Mouse (Mus musculus): ENCODE results near the gene Gm9972. TPM values are rescaled to one million over a fixed set of nuclear protein-coding genes. Genes with fewer than 3 reads are reported as not detected.

Gene Gm9972
- not detected in 2 replicates for total RNA-seq (2014; fragmentation: Nextera tagmentation)
- 0.11 TPM in 1 of 2 replicates, not detected in the other for total RNA-seq (2017)
- polyA plus RNA-seq (2012), result not detected in 2 replicates

DNA sequence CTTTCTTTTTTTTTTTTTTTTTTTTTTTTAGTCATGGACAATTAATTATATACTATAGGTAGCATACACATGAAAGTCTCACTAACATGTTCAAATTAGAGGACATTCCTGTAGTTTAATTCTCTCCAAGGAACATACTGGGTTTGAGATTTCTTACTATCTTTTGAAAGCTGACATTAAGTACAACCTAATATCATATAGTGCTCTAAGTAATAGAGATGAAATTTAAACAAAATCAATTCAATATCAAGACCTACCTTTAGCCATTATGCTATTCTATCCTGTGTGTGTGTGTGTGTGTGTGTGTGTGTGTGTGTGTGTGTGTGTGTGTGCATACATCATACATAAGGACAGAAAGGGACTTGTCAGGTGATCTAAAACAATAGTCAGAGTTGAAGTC is at the start of gene Gm9972:
Gene Gm9972 (plus strand): TSS at position 301 of the 400 bp plus-strand sequence.
- no peaks in the 10 kb centered on the region for H3K9me3 ChIP-seq (replicated peaks)
- ATAC-seq (ENCODE audit: extremely low read depth, insufficient number of reproducible peaks, low FRiP score, poor library complexity, severe bottlenecking) (no peak), DNase-seq (ENCODE audit: low spot score) (no peak)
- TF ChIP-seq GATA2 (IDR thresholded peaks at IDR 0.05; ENCODE audit: borderline replicate concordance, low read depth, low read length) (no peak), TAL1 (conservative IDR thresholded peaks at IDR 0.05; ENCODE audit: low read depth, low read length) (no peak), POLR2AphosphoS5 (IDR thresholded peaks at IDR 0.05; ENCODE audit: insufficient replicate concordance, low read depth, low read length) (no peak), GATA1 (IDR thresholded peaks at IDR 0.05; ENCODE audit: borderline replicate concordance, low read length) (no peak), CTCF (IDR thresholded peaks at IDR 0.05; ENCODE audit: low read depth, low read length) (no peak)
- no peaks in the 10 kb centered on the region for H3K4me1 ChIP-seq (ENCODE audit: insufficient read depth, low read depth, low read length)
- H3K27me3 ChIP-seq (ENCODE audit: insufficient read depth, low read length), result no peaks in the 10 kb centered on the region
- H3K4me3 ChIP-seq (ENCODE audit: low read depth, low read length), result no peak within 1 kb of the TSS
- H3K36me3 ChIP-seq (replicated peaks), result no peaks in the 10 kb centered on the region

DNA sequence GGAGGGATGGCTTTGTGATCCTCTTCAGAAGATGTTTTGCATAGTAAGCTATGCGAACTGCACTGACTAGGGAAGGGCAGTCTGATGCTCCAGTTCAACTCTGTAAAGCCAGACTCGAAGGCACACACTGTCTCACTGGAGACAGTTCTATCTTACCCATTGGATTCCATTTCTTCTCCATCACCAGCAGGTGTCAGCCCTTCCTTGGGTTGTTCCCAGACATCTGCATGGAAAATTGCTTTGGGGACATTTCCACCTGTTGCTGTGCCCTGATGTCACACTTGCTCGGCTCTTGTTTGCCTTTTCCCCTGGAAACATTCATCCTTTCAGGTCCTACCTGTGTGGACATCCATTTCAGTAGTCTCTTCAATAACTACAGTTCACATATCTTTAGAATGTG is 36.4 kb upstream of the Gm9972 start:
- Histone ChIP-seq H3K9me3 (replicated peaks) (0 out of 2 replicates have a peak, but pooled peaks cover 4% of the 10 kb centered on the region), H3K4me1 (ENCODE audit: insufficient read depth, low read depth, low read length) (no peaks in the 10 kb centered on the region), H3K36me3 (replicated peaks) (no peaks in the 10 kb centered on the region), H3K27me3 (ENCODE audit: insufficient read depth, low read length) (no peaks in the 10 kb centered on the region), H3K4me3 (ENCODE audit: low read depth, low read length) (no peak overlapping the region)
- TF ChIP-seq TAL1 (conservative IDR thresholded peaks at IDR 0.05; ENCODE audit: low read depth, low read length), result no peak
- no peak for TF ChIP-seq GATA2 (IDR thresholded peaks at IDR 0.05; ENCODE audit: borderline replicate concordance, low read depth, low read length)
- TF ChIP-seq GATA1 (IDR thresholded peaks at IDR 0.05; ENCODE audit: borderline replicate concordance, low read length), result no peak
- no peak for TF ChIP-seq CTCF (IDR thresholded peaks at IDR 0.05; ENCODE audit: low read depth, low read length)
- TF ChIP-seq POLR2AphosphoS5 (IDR thresholded peaks at IDR 0.05; ENCODE audit: insufficient replicate concordance, low read depth, low read length), result no peak
- no peak for ATAC-seq (ENCODE audit: extremely low read depth, insufficient number of reproducible peaks, low FRiP score, poor library complexity, severe bottlenecking)
- DNase-seq (ENCODE audit: low spot score), result no peak

DNA sequence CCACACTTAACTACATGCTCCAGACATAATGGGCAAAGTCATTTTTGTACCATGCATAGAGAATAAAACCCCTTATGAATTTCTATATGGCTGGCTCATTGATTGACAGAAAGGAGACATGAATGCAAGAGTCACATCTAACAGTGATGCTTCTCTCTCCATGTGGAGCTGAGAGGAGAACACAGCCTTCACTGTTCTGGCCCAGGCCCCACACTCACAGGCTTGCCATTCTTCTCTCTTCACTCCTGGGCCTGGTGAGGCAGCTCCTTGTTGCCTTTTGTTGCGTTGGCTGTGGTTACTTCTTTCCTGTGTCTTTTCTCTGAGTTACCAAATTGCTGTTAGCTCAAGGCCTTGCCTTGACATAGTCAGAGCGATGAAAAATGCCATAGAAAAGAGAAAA is 23.6 kb upstream of the Gm9972 start:
- no peak for DNase-seq (ENCODE audit: low spot score)
- ATAC-seq (ENCODE audit: extremely low read depth, insufficient number of reproducible peaks, low FRiP score, poor library complexity, severe bottlenecking), result no peak
- Histone ChIP-seq H3K4me1 (ENCODE audit: insufficient read depth, low read depth, low read length) (no peaks in the 10 kb centered on the region), H3K27me3 (ENCODE audit: insufficient read depth, low read length) (no peaks in the 10 kb centered on the region), H3K36me3 (replicated peaks) (no peaks in the 10 kb centered on the region), H3K4me3 (ENCODE audit: low read depth, low read length) (no peak overlapping the region), H3K9me3 (replicated peaks) (no peaks in the 10 kb centered on the region)
- TF ChIP-seq TAL1 (conservative IDR thresholded peaks at IDR 0.05; ENCODE audit: low read depth, low read length) (no peak), GATA2 (IDR thresholded peaks at IDR 0.05; ENCODE audit: borderline replicate concordance, low read depth, low read length) (no peak), POLR2AphosphoS5 (IDR thresholded peaks at IDR 0.05; ENCODE audit: insufficient replicate concordance, low read depth, low read length) (no peak), GATA1 (IDR thresholded peaks at IDR 0.05; ENCODE audit: borderline replicate concordance, low read length) (no peak), CTCF (IDR thresholded peaks at IDR 0.05; ENCODE audit: low read depth, low read length) (no peak)

DNA sequence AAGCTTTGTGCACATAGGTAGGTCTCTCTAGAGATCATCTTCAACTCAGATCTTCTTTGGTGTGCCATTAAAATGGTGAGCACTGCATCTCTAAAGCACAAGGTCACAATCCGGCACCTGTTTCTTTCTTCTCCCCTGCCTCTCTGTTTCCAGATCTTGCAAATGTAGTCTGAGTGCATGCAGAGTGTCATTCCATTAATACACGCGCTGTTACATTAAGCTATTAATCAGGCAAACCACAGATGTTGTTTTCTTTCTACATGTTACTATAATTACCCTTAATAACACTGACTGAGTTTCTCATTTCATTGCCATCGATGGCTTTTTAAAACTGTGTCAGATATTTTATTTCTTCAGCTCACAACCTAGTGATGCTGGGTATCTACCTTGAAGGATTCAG is 22.6 kb upstream of the Gm9972 start:
- H3K4me3 ChIP-seq (ENCODE audit: low read depth, low read length), result no peak overlapping the region
- H3K36me3 ChIP-seq (replicated peaks), result no peaks in the 10 kb centered on the region
- ATAC-seq (ENCODE audit: extremely low read depth, insufficient number of reproducible peaks, low FRiP score, poor library complexity, severe bottlenecking), result no peak
- TF ChIP-seq GATA2 (IDR thresholded peaks at IDR 0.05; ENCODE audit: borderline replicate concordance, low read depth, low read length) (no peak), POLR2AphosphoS5 (IDR thresholded peaks at IDR 0.05; ENCODE audit: insufficient replicate concordance, low read depth, low read length) (no peak), TAL1 (conservative IDR thresholded peaks at IDR 0.05; ENCODE audit: low read depth, low read length) (no peak), GATA1 (IDR thresholded peaks at IDR 0.05; ENCODE audit: borderline replicate concordance, low read length) (no peak), CTCF (IDR thresholded peaks at IDR 0.05; ENCODE audit: low read depth, low read length) (no peak)
- no peak for DNase-seq (ENCODE audit: low spot score)
- no peaks in the 10 kb centered on the region for H3K9me3 ChIP-seq (replicated peaks)
- no peaks in the 10 kb centered on the region for H3K27me3 ChIP-seq (ENCODE audit: insufficient read depth, low read length)
- H3K4me1 ChIP-seq (ENCODE audit: insufficient read depth, low read depth, low read length), result no peaks in the 10 kb centered on the region

DNA sequence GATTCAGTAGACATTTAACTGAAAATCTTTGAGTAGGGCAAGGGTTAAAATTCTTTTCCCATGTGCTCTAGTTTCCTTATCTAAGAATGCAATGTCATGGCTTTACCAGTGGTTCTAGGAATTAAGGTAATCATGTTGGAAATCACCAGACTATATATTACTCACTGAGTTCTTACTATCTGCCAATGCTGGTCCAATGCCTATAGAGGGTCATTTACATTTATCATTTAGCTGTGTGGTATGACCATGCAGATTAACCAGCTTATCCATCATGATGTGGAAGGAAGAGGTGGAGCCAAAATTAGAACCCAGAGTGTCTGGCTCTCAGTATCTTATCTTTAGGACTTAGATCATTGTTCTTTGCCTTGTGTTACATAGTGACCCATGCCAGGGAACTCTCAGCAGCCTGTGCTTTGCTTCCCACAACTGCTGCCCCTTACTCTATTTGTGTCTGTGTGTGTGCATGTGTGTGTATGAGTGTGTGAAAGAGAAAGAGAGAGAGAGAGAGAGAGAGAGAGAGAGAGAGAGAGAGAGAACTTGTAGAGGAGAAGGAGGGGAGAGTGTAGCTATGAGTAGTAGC is 12.3 kb upstream of the Gm9972 start:
- ATAC-seq (ENCODE audit: extremely low read depth, insufficient number of reproducible peaks, low FRiP score, poor library complexity, severe bottlenecking) (no peak), DNase-seq (ENCODE audit: low spot score) (no peak)
- no peaks in the 10 kb centered on the region for H3K36me3 ChIP-seq (replicated peaks)
- no peaks in the 10 kb centered on the region for H3K9me3 ChIP-seq (replicated peaks)
- H3K4me1 ChIP-seq (ENCODE audit: insufficient read depth, low read depth, low read length), result no peaks in the 10 kb centered on the region
- no peak overlapping the region for H3K4me3 ChIP-seq (ENCODE audit: low read depth, low read length)
- no peak for TF ChIP-seq GATA1 (IDR thresholded peaks at IDR 0.05; ENCODE audit: borderline replicate concordance, low read length)
- no peak for TF ChIP-seq CTCF (IDR thresholded peaks at IDR 0.05; ENCODE audit: low read depth, low read length)
- no peak for TF ChIP-seq GATA2 (IDR thresholded peaks at IDR 0.05; ENCODE audit: borderline replicate concordance, low read depth, low read length)
- no peaks in the 10 kb centered on the region for H3K27me3 ChIP-seq (ENCODE audit: insufficient read depth, low read length)

DNA sequence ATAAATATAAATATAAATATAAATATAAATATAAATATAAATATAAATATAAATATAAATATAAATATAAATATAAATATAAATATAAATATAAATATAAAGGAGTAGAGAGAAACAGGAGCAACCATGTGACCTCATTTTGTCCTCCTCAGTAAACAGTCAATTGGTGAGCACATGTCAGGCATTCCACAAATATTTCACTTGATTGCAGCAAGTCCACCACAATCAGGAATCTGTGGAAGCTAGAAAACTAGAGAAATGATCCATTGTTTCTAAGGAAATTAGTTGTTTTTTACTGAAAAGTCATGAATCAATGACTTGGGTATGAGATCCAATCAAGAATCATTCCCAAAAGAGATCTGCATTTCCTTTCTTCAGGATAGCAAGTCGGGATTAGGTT is 5.7 kb upstream of the Gm9972 start:
- Histone ChIP-seq H3K4me3 (ENCODE audit: low read depth, low read length) (no peak overlapping the region), H3K27me3 (ENCODE audit: insufficient read depth, low read length) (no peaks in the 10 kb centered on the region)
- no peak for ATAC-seq (ENCODE audit: extremely low read depth, insufficient number of reproducible peaks, low FRiP score, poor library complexity, severe bottlenecking)

More for the DNA sequence above, 5.7 kb upstream of the Gm9972 start:
- TF ChIP-seq POLR2AphosphoS5 (IDR thresholded peaks at IDR 0.05; ENCODE audit: insufficient replicate concordance, low read depth, low read length) (no peak), TAL1 (conservative IDR thresholded peaks at IDR 0.05; ENCODE audit: low read depth, low read length) (no peak), GATA2 (IDR thresholded peaks at IDR 0.05; ENCODE audit: borderline replicate concordance, low read depth, low read length) (no peak), CTCF (IDR thresholded peaks at IDR 0.05; ENCODE audit: low read depth, low read length) (no peak), GATA1 (IDR thresholded peaks at IDR 0.05; ENCODE audit: borderline replicate concordance, low read length) (no peak)
- Histone ChIP-seq H3K4me1 (ENCODE audit: insufficient read depth, low read depth, low read length) (no peaks in the 10 kb centered on the region), H3K36me3 (replicated peaks) (no peaks in the 10 kb centered on the region), H3K9me3 (replicated peaks) (no peaks in the 10 kb centered on the region)
- no peak for DNase-seq (ENCODE audit: low spot score)
